Mouse (Mus musculus): Measurements from ENCODE around the gene Lrch4. TPM values are rescaled to one million over a fixed set of nuclear protein-coding genes. Genes with fewer than 3 reads are reported as not detected.
A peak's percentile ranks its signal among the peaks of the same experiment; 100 is the strongest.

The Lrch4 gene
- polyA plus RNA-seq, 1 experiment from 2014 or later: 36.4 TPM

DNA sequence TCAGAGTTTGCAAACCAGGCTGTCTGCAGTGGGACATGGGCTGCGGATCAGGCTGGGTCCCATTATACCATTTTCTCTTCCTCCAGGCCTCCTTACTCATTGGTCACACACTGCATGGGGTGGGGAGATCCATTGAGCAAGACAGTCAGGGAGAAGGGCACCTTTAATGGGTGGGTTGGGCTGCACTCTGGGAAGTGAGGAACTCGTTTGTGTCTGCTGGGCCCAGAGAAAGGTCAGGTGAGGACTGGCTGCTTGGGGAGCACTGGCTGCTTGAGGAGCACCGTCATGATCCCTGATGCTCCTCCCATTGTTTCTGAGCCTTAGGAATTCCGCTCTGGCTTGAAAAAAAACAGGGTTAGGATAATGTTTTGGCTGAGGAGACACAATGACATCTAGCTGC is 14.0 kb downstream of the Lrch4 start:
- H3K4me2 ChIP-seq (ENCODE audit: low read depth, low read length): no peak overlapping the region
- peaks cover 8% of the 10 kb centered on the region; the same call in 1 of the 2 replicates for H3K4me1 ChIP-seq (ENCODE audit: control insufficient read depth, insufficient read depth, low read length)
- 49% methylated on average over 4 of the region's 4 CpGs for WGBS
- H3K9me3 ChIP-seq (replicated peaks; ENCODE audit: control insufficient read depth, low read length): no peaks in the 10 kb centered on the region
- peaks cover 27% of the 10 kb centered on the region for H3K27me3 ChIP-seq (ENCODE audit: control insufficient read depth, insufficient read depth, low read length)
- H3K36me3 ChIP-seq (ENCODE audit: control insufficient read depth, insufficient read depth, low read length): peaks cover 29% of the 10 kb centered on the region
- ATAC-seq (ENCODE audit: insufficient read depth, low FRiP score): no peak
- H3K27ac ChIP-seq (ENCODE audit: low read length): no peak overlapping the region
- no peak overlapping the region for H3K4me3 ChIP-seq (replicated peaks; ENCODE audit: low read length)
- H3K9ac ChIP-seq (ENCODE audit: low read length): no peak overlapping the region

DNA sequence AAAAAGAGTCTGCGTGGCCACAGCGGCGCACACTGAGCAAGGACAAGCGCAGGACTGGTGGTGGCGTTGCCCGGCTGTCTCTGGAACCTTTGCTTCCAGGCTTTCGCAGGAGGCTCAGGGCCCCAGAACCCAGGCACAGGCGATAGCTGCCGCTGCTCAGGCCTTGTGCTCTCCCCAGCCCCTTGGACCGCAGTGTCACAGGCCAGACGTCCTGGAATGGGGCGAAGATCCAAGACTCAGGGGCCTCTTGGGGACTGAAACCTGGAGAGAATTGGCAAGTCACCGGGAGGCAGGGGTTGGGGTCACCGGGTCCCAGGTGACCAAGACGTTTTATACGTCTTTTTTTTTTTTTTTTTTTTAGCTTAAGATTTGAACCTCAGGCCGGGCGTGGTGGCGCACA is 15.6 kb downstream of the Lrch4 start:
- peaks cover 15% of the 10 kb centered on the region for H3K36me3 ChIP-seq (ENCODE audit: control insufficient read depth, insufficient read depth, low read length)
- peaks cover 15% of the 10 kb centered on the region for H3K4me1 ChIP-seq (ENCODE audit: control insufficient read depth, insufficient read depth, low read length)
- no peaks in the 10 kb centered on the region for H3K9me3 ChIP-seq (replicated peaks; ENCODE audit: control insufficient read depth, low read length)
- no peak overlapping the region for H3K27ac ChIP-seq (ENCODE audit: low read length)
- no peak overlapping the region for H3K9ac ChIP-seq (ENCODE audit: low read length)
- no peak overlapping the region for H3K4me3 ChIP-seq (replicated peaks; ENCODE audit: low read length)
- WGBS: 53% methylated on average over 19 of the region's 19 CpGs
- H3K4me2 ChIP-seq (ENCODE audit: low read depth, low read length): no peak overlapping the region
- H3K27me3 ChIP-seq (ENCODE audit: control insufficient read depth, insufficient read depth, low read length): peaks cover 27% of the 10 kb centered on the region
- ATAC-seq (ENCODE audit: insufficient read depth, low FRiP score): no peak

DNA sequence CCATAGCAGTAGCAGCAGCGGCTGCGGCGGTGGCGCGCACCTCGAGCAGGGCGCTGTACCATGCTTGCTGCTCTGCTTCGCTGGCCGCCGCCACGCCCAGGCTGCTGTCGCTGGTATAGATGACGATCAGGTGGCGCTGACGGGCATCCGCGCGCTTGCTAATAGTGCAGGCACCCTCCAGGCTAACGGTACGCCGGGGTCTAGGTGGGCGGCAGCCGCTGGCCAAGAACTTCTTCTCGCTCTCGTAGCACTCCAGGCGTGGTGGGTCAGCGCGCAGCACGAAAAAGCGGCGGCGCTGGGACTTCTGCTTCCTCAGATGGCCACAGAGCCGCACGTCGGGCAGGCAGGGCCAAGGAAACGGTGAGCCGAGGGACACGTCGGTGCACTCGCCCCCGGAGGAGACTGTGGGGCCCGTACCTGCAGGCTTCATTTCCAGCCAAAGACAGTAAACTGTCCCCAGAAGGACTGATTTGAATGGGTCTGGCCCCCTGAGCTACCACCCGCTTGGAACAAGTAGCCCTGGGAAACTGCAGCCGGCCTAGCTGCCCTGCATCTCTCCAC is 16.2 kb downstream of the Lrch4 start:
- Histone ChIP-seq H3K36me3 (ENCODE audit: control insufficient read depth, insufficient read depth, low read length) (peaks cover 12% of the 10 kb centered on the region), H3K4me2 (ENCODE audit: low read depth, low read length) (peak overlapping the region; percentile 53), H3K4me1 (ENCODE audit: control insufficient read depth, insufficient read depth, low read length) (peaks cover 22% of the 10 kb centered on the region), H3K4me3 (replicated peaks; ENCODE audit: low read length) (peak overlapping the region; percentile 33), H3K9ac (ENCODE audit: low read length) (peak overlapping the region; percentile 23; the same call in 1 of the 2 replicates), H3K27ac (ENCODE audit: low read length) (no peak overlapping the region), H3K9me3 (replicated peaks; ENCODE audit: control insufficient read depth, low read length) (no peaks in the 10 kb centered on the region), H3K27me3 (ENCODE audit: control insufficient read depth, insufficient read depth, low read length) (peaks cover 27% of the 10 kb centered on the region)
- WGBS: 5% methylated on average over 44 of the region's 44 CpGs
- no peak for ATAC-seq (ENCODE audit: insufficient read depth, low FRiP score)

DNA sequence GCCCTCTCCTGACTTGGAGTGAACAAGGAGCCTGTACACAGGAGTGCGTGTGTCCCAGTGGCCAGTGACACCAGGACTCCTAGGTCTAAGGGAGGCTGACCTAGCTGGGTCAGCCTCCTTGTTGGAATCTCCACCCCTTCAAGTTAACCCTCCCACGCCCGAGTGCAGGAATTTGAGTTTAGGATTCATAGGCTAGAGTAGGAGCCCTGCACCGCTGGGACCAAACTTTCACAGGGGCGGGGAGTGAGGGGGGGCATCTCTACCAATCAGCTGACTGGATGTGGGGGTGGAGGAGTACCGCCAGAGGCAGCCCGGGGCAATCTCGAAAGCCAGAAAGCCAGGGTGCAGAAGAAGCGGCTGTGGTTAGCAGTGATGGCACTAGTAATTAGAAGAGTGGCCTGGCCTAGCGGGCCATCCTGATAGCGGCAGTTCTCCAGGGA is 16.8 kb downstream of the Lrch4 start, which contains the start of gene Irs3:
Gene Irs3 (minus strand): TSS at position 63 of the 440 bp plus-strand sequence.
- no peak for ATAC-seq (ENCODE audit: insufficient read depth, low FRiP score)
- peak within 1 kb of the TSS; percentile 23; the same call in 1 of the 2 replicates for H3K9ac ChIP-seq (ENCODE audit: low read length)

DNA sequence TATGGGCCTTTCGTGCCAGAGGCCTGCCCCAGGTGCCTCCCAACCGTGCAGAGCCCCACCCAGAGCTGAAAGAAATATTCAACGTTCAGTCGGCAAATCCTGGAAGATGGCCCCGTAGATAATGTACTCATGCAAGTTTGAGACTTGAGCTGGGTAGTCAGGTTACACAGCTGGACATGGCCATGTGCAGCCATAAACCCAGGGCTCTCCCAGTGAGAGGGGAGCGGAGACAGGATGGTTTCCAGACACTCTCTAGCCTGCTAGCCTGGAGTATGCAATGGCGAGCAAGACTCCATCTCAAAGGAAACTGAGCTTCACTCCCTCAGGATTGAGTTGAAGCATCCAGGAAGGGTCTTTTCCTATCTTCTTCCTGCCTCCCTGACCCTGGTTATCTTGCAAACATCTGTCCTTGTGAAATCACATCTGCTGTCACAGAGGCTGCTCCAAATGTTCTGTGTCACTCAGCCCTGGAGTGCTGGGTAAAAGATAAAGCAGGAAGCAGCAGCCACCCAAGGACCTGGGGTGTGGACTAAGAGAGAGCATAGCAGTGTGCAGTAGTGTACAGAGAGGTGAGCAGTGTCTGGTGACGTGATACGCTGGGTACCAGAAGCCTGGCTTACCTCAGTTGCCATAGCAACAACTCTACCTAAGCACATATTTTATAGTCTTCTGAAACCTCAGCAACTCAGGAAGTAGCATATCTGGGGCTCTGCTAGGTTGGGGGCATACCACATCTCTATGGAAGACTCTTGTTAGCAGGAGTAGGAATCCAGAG is 19.1 kb downstream of the Lrch4 start:
- H3K4me2 ChIP-seq (ENCODE audit: low read depth, low read length): no peak overlapping the region
- H3K9me3 ChIP-seq (replicated peaks; ENCODE audit: control insufficient read depth, low read length): no peaks in the 10 kb centered on the region
- H3K27me3 ChIP-seq (ENCODE audit: control insufficient read depth, insufficient read depth, low read length): peaks cover 27% of the 10 kb centered on the region
- no peak overlapping the region for H3K4me3 ChIP-seq (replicated peaks; ENCODE audit: low read length)
- no peaks in the 10 kb centered on the region for H3K36me3 ChIP-seq (ENCODE audit: control insufficient read depth, insufficient read depth, low read length)
- H3K4me1 ChIP-seq (ENCODE audit: control insufficient read depth, insufficient read depth, low read length): peaks cover 31% of the 10 kb centered on the region
- ATAC-seq (ENCODE audit: insufficient read depth, low FRiP score): no peak
- H3K27ac ChIP-seq (ENCODE audit: low read length): no peak overlapping the region
- no peak overlapping the region for H3K9ac ChIP-seq (ENCODE audit: low read length)
- 41% methylated on average over 9 of the region's 9 CpGs for WGBS

More for the DNA sequence above, 16.8 kb downstream of the Lrch4 start, which contains the start of gene Irs3:
- Histone ChIP-seq H3K36me3 (ENCODE audit: control insufficient read depth, insufficient read depth, low read length) (peaks cover 7% of the 10 kb centered on the region), H3K27ac (ENCODE audit: low read length) (no peak within 1 kb of the TSS), H3K4me1 (ENCODE audit: control insufficient read depth, insufficient read depth, low read length) (peaks cover 27% of the 10 kb centered on the region), H3K9me3 (replicated peaks; ENCODE audit: control insufficient read depth, low read length) (no peaks in the 10 kb centered on the region), H3K4me3 (replicated peaks; ENCODE audit: low read length) (peak within 1 kb of the TSS; percentile 33), H3K4me2 (ENCODE audit: low read depth, low read length) (peak within 1 kb of the TSS; percentile 53), H3K27me3 (ENCODE audit: control insufficient read depth, insufficient read depth, low read length) (peaks cover 27% of the 10 kb centered on the region)
- WGBS: 31% methylated on average over 11 of the region's 11 CpGs

DNA sequence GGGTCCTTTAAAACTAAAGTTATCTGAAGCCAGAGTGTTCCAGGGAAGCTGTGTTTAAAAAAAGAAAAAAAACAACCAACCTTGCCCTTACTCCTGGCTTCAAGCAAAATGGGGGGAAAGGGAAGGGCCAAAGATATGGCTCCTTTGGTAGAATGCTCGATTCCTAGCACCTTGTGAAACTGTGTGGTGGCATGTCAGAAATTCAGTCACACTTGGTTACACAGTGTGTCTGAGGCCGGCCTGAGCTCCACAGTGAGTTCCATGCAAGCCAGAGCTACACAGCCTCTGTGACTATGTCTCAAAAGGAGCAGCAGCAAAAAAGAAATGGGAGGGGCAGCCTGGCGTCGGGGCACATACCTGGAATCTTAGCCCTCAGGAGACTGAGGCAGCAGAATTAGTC is 20.3 kb downstream of the Lrch4 start:
- Histone ChIP-seq H3K9me3 (replicated peaks; ENCODE audit: control insufficient read depth, low read length) (no peaks in the 10 kb centered on the region), H3K4me2 (ENCODE audit: low read depth, low read length) (no peak overlapping the region), H3K4me3 (replicated peaks; ENCODE audit: low read length) (no peak overlapping the region), H3K27me3 (ENCODE audit: control insufficient read depth, insufficient read depth, low read length) (peaks cover 20% of the 10 kb centered on the region), H3K9ac (ENCODE audit: low read length) (0 out of 2 replicates have a peak overlapping the region, but pooled peaks have one; percentile 12), H3K4me1 (ENCODE audit: control insufficient read depth, insufficient read depth, low read length) (peaks cover 31% of the 10 kb centered on the region), H3K27ac (ENCODE audit: low read length) (no peak overlapping the region), H3K36me3 (ENCODE audit: control insufficient read depth, insufficient read depth, low read length) (no peaks in the 10 kb centered on the region)
- 32% methylated on average over 4 of the region's 4 CpGs for WGBS
- ATAC-seq (ENCODE audit: insufficient read depth, low FRiP score): no peak

DNA sequence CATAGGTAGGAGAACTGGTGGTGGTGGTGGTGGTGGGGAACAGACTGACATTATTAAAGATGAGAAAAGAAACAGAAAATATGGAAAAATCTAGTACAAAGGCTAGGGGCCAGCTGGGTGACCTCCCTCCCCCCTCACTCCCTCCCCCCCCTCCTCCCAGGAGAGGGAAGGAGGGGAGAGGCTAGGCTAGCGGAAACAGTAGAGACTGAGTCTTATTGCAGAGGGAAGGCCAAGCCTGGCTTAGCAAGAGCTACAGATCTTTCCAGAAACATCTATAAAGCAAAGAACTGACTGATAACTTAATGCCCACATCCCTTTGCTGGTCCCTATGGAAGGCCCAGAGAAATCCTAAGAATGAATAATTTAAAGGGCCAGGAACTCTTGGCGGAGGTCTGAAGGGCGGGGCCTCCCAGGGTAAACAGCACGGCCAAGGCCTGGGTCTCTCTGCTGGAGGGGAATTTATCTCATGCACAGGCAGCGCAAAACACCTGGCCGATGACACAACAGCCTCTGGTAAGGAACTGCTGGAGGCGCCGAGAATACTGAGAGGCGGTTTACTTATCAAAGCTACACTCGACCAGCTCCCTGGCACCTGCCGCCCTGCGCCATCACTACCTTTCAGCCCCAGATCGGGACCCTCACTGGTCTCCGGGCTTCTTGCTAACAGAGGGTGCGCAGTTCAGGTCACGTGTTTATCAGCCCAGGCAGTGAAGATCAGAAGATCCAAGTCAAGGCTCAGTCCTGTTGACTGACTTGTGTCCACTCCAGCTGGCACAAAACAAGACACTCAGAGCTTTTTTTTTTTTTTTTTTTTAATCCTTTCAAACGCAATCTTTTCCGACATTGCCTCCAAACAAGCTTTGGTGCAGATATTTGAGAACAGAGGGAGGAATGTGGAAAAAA is 21.0 kb downstream of the Lrch4 start:
- peak; percentile 44; the same call in 1 of the 2 replicates for ATAC-seq (ENCODE audit: insufficient read depth, low FRiP score)
- Histone ChIP-seq H3K4me3 (replicated peaks; ENCODE audit: low read length) (no peak overlapping the region), H3K4me1 (ENCODE audit: control insufficient read depth, insufficient read depth, low read length) (peaks cover 31% of the 10 kb centered on the region), H3K4me2 (ENCODE audit: low read depth, low read length) (peak overlapping the region; percentile 34), H3K27ac (ENCODE audit: low read length) (peak overlapping the region; percentile 14; the same call in 1 of the 2 replicates), H3K36me3 (ENCODE audit: control insufficient read depth, insufficient read depth, low read length) (no peaks in the 10 kb centered on the region; the same call in 1 of the 2 replicates), H3K27me3 (ENCODE audit: control insufficient read depth, insufficient read depth, low read length) (peaks cover 14% of the 10 kb centered on the region), H3K9ac (ENCODE audit: low read length) (peak overlapping the region; percentile 29; the same call in 1 of the 2 replicates), H3K9me3 (replicated peaks; ENCODE audit: control insufficient read depth, low read length) (no peaks in the 10 kb centered on the region)
- WGBS: 13% methylated on average over 18 of the region's 18 CpGs

DNA sequence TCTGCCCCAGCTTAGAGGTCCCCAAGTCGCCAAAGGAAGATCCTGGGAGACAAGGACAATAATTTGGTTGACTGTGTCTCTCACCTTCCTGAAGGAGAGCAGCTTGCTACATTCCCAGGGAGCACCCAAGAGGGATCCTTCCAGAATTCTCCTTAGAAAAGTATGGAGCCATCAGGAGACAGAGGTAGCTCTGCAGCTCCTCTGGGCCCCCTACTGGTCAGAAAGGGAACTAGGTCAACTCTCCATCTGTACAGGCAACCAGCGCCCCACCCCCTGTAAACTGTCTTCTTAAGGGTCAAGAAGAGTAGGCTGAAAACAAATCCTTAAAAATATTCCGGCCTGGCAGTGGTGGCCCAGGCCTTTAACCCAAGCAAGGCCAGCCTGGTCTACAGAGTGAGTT is 23.6 kb downstream of the Lrch4 start:
- ATAC-seq (ENCODE audit: insufficient read depth, low FRiP score): peak; percentile 51; the same call in 1 of the 2 replicates
- no peak overlapping the region for H3K4me2 ChIP-seq (ENCODE audit: low read depth, low read length)
- no peak overlapping the region for H3K27ac ChIP-seq (ENCODE audit: low read length)
- no peak overlapping the region for H3K4me3 ChIP-seq (replicated peaks; ENCODE audit: low read length)
- no peaks in the 10 kb centered on the region for H3K27me3 ChIP-seq (ENCODE audit: control insufficient read depth, insufficient read depth, low read length)
- no peaks in the 10 kb centered on the region; the same call in 1 of the 2 replicates for H3K36me3 ChIP-seq (ENCODE audit: control insufficient read depth, insufficient read depth, low read length)
- WGBS: 29% methylated on average over 3 of the region's 3 CpGs
- H3K4me1 ChIP-seq (ENCODE audit: control insufficient read depth, insufficient read depth, low read length): peaks cover 27% of the 10 kb centered on the region
- H3K9me3 ChIP-seq (replicated peaks; ENCODE audit: control insufficient read depth, low read length): no peaks in the 10 kb centered on the region
- no peak overlapping the region for H3K9ac ChIP-seq (ENCODE audit: low read length)

Measured in stomach, embryonic 16.5 days (tissue).